Mouse (Mus musculus): Measurements from ENCODE around the gene Zfhx3. TPM values are rescaled to one million over a fixed set of nuclear protein-coding genes. Genes with fewer than 3 reads are reported as not detected.

The Zfhx3 gene
- polyA plus RNA-seq, 1 experiment from 2014 or later: 44.7 TPM

GRCm38 (mm10) chr8:108966041-108966440 is 1023.6 kb downstream of the Zfhx3 start:
- H3K27me3 ChIP-seq (ENCODE audit: control insufficient read depth, insufficient read depth, low read depth, low read length): no peaks in the 10 kb centered on the region

GRCm38 (mm10) chr8:108973639-108974325 is 1031.3 kb downstream of the Zfhx3 start:
- Histone ChIP-seq H3K9me3 (replicated peaks; ENCODE audit: control insufficient read depth, low read length, poor library complexity, severe bottlenecking) (no peaks in the 10 kb centered on the region), H3K27ac (ENCODE audit: low read length) (no peak overlapping the region), H3K4me2 (ENCODE audit: low read length) (no peak overlapping the region), H3K9ac (ENCODE audit: low read depth, low read length) (no peak overlapping the region), H3K36me3 (ENCODE audit: control insufficient read depth, insufficient read depth, low read length) (no peaks in the 10 kb centered on the region), H3K4me3 (ENCODE audit: low read depth, low read length) (no peak overlapping the region), H3K27me3 (ENCODE audit: control insufficient read depth, insufficient read depth, low read depth, low read length) (no peaks in the 10 kb centered on the region), H3K4me1 (ENCODE audit: control insufficient read depth, insufficient read depth, low read length) (no peaks in the 10 kb centered on the region)
- ATAC-seq: no peak
- 87% methylated on average over 9 of the region's 9 CpGs for WGBS

More at GRCm38 (mm10) chr8:108966041-108966440, 1023.6 kb downstream of the Zfhx3 start:
- Histone ChIP-seq H3K4me2 (ENCODE audit: low read length) (no peak overlapping the region), H3K36me3 (ENCODE audit: control insufficient read depth, insufficient read depth, low read length) (no peaks in the 10 kb centered on the region), H3K9me3 (replicated peaks; ENCODE audit: control insufficient read depth, low read length, poor library complexity, severe bottlenecking) (no peaks in the 10 kb centered on the region), H3K4me3 (ENCODE audit: low read depth, low read length) (no peak overlapping the region), H3K4me1 (ENCODE audit: control insufficient read depth, insufficient read depth, low read length) (no peaks in the 10 kb centered on the region), H3K27ac (ENCODE audit: low read length) (no peak overlapping the region; the same call in 1 of the 2 replicates), H3K9ac (ENCODE audit: low read depth, low read length) (no peak overlapping the region)
- 62% methylated on average over 12 of the region's 12 CpGs for WGBS
- no peak for ATAC-seq

- no peak overlapping the region for H3K4me3 ChIP-seq (ENCODE audit: low read depth, low read length)
- 52% methylated on average over 11 of the region's 11 CpGs for WGBS
These were observed 1035.4 kb downstream of the Zfhx3 start for GRCm38 (mm10) chr8:108977693-108978361.

GRCm38 (mm10) chr8:108978362-108978750 is 1035.9 kb downstream of the Zfhx3 start:
- Histone ChIP-seq H3K4me3 (ENCODE audit: low read depth, low read length) (no peak overlapping the region), H3K9me3 (replicated peaks; ENCODE audit: control insufficient read depth, low read length, poor library complexity, severe bottlenecking) (no peaks in the 10 kb centered on the region), H3K4me1 (ENCODE audit: control insufficient read depth, insufficient read depth, low read length) (no peaks in the 10 kb centered on the region), H3K4me2 (ENCODE audit: low read length) (no peak overlapping the region), H3K27ac (ENCODE audit: low read length) (no peak overlapping the region), H3K27me3 (ENCODE audit: control insufficient read depth, insufficient read depth, low read depth, low read length) (no peaks in the 10 kb centered on the region), H3K9ac (ENCODE audit: low read depth, low read length) (no peak overlapping the region), H3K36me3 (ENCODE audit: control insufficient read depth, insufficient read depth, low read length) (no peaks in the 10 kb centered on the region)
- no peak for ATAC-seq
- 89% methylated on average over 7 of the region's 7 CpGs for WGBS

More at GRCm38 (mm10) chr8:108977693-108978361, 1035.4 kb downstream of the Zfhx3 start:
- Histone ChIP-seq H3K4me2 (ENCODE audit: low read length) (no peak overlapping the region), H3K36me3 (ENCODE audit: control insufficient read depth, insufficient read depth, low read length) (no peaks in the 10 kb centered on the region), H3K9me3 (replicated peaks; ENCODE audit: control insufficient read depth, low read length, poor library complexity, severe bottlenecking) (no peaks in the 10 kb centered on the region), H3K27me3 (ENCODE audit: control insufficient read depth, insufficient read depth, low read depth, low read length) (no peaks in the 10 kb centered on the region), H3K27ac (ENCODE audit: low read length) (no peak overlapping the region), H3K9ac (ENCODE audit: low read depth, low read length) (no peak overlapping the region), H3K4me1 (ENCODE audit: control insufficient read depth, insufficient read depth, low read length) (no peaks in the 10 kb centered on the region)
- ATAC-seq: no peak

- H3K4me2 ChIP-seq (ENCODE audit: low read length): no peak overlapping the region
- no peaks in the 10 kb centered on the region for H3K4me1 ChIP-seq (ENCODE audit: control insufficient read depth, insufficient read depth, low read length)
- no peak overlapping the region for H3K4me3 ChIP-seq (ENCODE audit: low read depth, low read length)
- no peaks in the 10 kb centered on the region for H3K27me3 ChIP-seq (ENCODE audit: control insufficient read depth, insufficient read depth, low read depth, low read length)
- no peak overlapping the region for H3K27ac ChIP-seq (ENCODE audit: low read length)
- ATAC-seq: no peak
- 82% methylated on average over 2 of the region's 2 CpGs for WGBS
- no peak overlapping the region for H3K9ac ChIP-seq (ENCODE audit: low read depth, low read length)
- no peaks in the 10 kb centered on the region for H3K9me3 ChIP-seq (replicated peaks; ENCODE audit: control insufficient read depth, low read length, poor library complexity, severe bottlenecking)
- no peaks in the 10 kb centered on the region for H3K36me3 ChIP-seq (ENCODE audit: control insufficient read depth, insufficient read depth, low read length)
These were observed 1042.5 kb downstream of the Zfhx3 start for GRCm38 (mm10) chr8:108984904-108985303.

GRCm38 (mm10) chr8:108989841-108990240 is 1047.4 kb downstream of the Zfhx3 start:
- WGBS: 87% methylated on average over 5 of the region's 5 CpGs
- no peaks in the 10 kb centered on the region for H3K4me1 ChIP-seq (ENCODE audit: control insufficient read depth, insufficient read depth, low read length)
- no peak for ATAC-seq
- no peaks in the 10 kb centered on the region for H3K9me3 ChIP-seq (replicated peaks; ENCODE audit: control insufficient read depth, low read length, poor library complexity, severe bottlenecking)
- H3K27me3 ChIP-seq (ENCODE audit: control insufficient read depth, insufficient read depth, low read depth, low read length): no peaks in the 10 kb centered on the region
- no peak overlapping the region for H3K9ac ChIP-seq (ENCODE audit: low read depth, low read length)
- no peaks in the 10 kb centered on the region for H3K36me3 ChIP-seq (ENCODE audit: control insufficient read depth, insufficient read depth, low read length)
- H3K4me3 ChIP-seq (ENCODE audit: low read depth, low read length): no peak overlapping the region
- no peak overlapping the region for H3K27ac ChIP-seq (ENCODE audit: low read length)
- no peak overlapping the region for H3K4me2 ChIP-seq (ENCODE audit: low read length)

- ATAC-seq: no peak
- Histone ChIP-seq H3K27me3 (ENCODE audit: control insufficient read depth, insufficient read depth, low read depth, low read length) (no peaks in the 10 kb centered on the region), H3K36me3 (ENCODE audit: control insufficient read depth, insufficient read depth, low read length) (no peaks in the 10 kb centered on the region), H3K9me3 (replicated peaks; ENCODE audit: control insufficient read depth, low read length, poor library complexity, severe bottlenecking) (no peaks in the 10 kb centered on the region), H3K27ac (ENCODE audit: low read length) (no peak overlapping the region), H3K4me1 (ENCODE audit: control insufficient read depth, insufficient read depth, low read length) (no peaks in the 10 kb centered on the region), H3K9ac (ENCODE audit: low read depth, low read length) (no peak overlapping the region), H3K4me2 (ENCODE audit: low read length) (no peak overlapping the region), H3K4me3 (ENCODE audit: low read depth, low read length) (no peak overlapping the region)
- WGBS: 85% methylated on average over 6 of the region's 6 CpGs
These were observed 1048.1 kb downstream of the Zfhx3 start for GRCm38 (mm10) chr8:108990537-108990936.

- H3K27me3 ChIP-seq (ENCODE audit: control insufficient read depth, insufficient read depth, low read depth, low read length): no peaks in the 10 kb centered on the region
- no peak overlapping the region for H3K27ac ChIP-seq (ENCODE audit: low read length)
- H3K4me2 ChIP-seq (ENCODE audit: low read length): no peak overlapping the region
- no peak for ATAC-seq
- no peaks in the 10 kb centered on the region for H3K9me3 ChIP-seq (replicated peaks; ENCODE audit: control insufficient read depth, low read length, poor library complexity, severe bottlenecking)
- no peaks in the 10 kb centered on the region for H3K4me1 ChIP-seq (ENCODE audit: control insufficient read depth, insufficient read depth, low read length)
- WGBS: 95% methylated on average over 5 of the region's 5 CpGs
- no peaks in the 10 kb centered on the region for H3K36me3 ChIP-seq (ENCODE audit: control insufficient read depth, insufficient read depth, low read length)
- no peak overlapping the region for H3K4me3 ChIP-seq (ENCODE audit: low read depth, low read length)
- H3K9ac ChIP-seq (ENCODE audit: low read depth, low read length): no peak overlapping the region
These were observed 1049.0 kb downstream of the Zfhx3 start for GRCm38 (mm10) chr8:108991395-108991794.

- no peak overlapping the region for H3K4me3 ChIP-seq (ENCODE audit: low read depth, low read length)
- no peaks in the 10 kb centered on the region for H3K4me1 ChIP-seq (ENCODE audit: control insufficient read depth, insufficient read depth, low read length)
- no peaks in the 10 kb centered on the region for H3K27me3 ChIP-seq (ENCODE audit: control insufficient read depth, insufficient read depth, low read depth, low read length)
- no peak overlapping the region for H3K27ac ChIP-seq (ENCODE audit: low read length)
- H3K36me3 ChIP-seq (ENCODE audit: control insufficient read depth, insufficient read depth, low read length): no peaks in the 10 kb centered on the region
- no peak overlapping the region for H3K4me2 ChIP-seq (ENCODE audit: low read length)
- no peak for ATAC-seq
- H3K9ac ChIP-seq (ENCODE audit: low read depth, low read length): no peak overlapping the region
- H3K9me3 ChIP-seq (replicated peaks; ENCODE audit: control insufficient read depth, low read length, poor library complexity, severe bottlenecking): no peaks in the 10 kb centered on the region
- 75% methylated on average over 2 of the region's 2 CpGs for WGBS
These were observed 1051.3 kb downstream of the Zfhx3 start for GRCm38 (mm10) chr8:108993718-108994117.

Measured in midbrain, embryonic 16.5 days (tissue).